12 mouse cellular contexts compared by ENCODE assay signal in genomic region chr10:59265067-59265466, GRCm38 (mm10). TPM values are rescaled to one million over a fixed set of nuclear protein-coding genes. Genes with fewer than 3 reads are reported as not detected.
DNase-seq lines count a peak whose midpoint lies in the region; ATAC-seq and TF ChIP-seq lines count a peak whose summit lies in the region.
"Had no signal": no experiment of that assay in that cellular context is flagged by ENCODE, and none has a peak within 500 bp of the region (broad histone marks: within the 10 kb centered on the region; RNA-seq: fewer than 3 reads in every experiment).

No protein-coding gene starts in this region.

- H3K4me3 ChIP-seq in heart, embryonic 15.5 days = no peak overlapping the region
- peak overlapping the region; percentile 44 for H3K4me3 ChIP-seq in bone marrow macrophage, adult 2 months (ENCODE audit: insufficient read depth, low read length)
- H3K4me3 ChIP-seq in liver, embryonic 11.5 days (ENCODE audit: low read depth, low read length) = no peak overlapping the region
- H3K4me3 ChIP-seq: myocyte had no signal

- H3K9me3 ChIP-seq in heart, embryonic 15.5 days (replicated peaks) = no peaks in the 10 kb centered on the region
- no peaks in the 10 kb centered on the region for H3K9me3 ChIP-seq in liver, embryonic 11.5 days (ENCODE audit: control insufficient read depth, low read length)

- TF ChIP-seq CTCF in bone marrow macrophage, adult 2 months (IDR thresholded peaks at IDR 0.05; ENCODE audit: low read depth, low read length) = no peak

- H3K36me3 ChIP-seq in heart, embryonic 15.5 days = no peaks in the 10 kb centered on the region
- no peaks in the 10 kb centered on the region for H3K36me3 ChIP-seq in liver, embryonic 11.5 days (ENCODE audit: control insufficient read depth, insufficient read depth, low read length)

- 32% methylated on average over 7 of the region's 7 CpGs for WGBS in heart, embryonic 15.5 days
- 32% methylated on average over 7 of the region's 7 CpGs for WGBS in liver, embryonic 11.5 days

- H3K27ac ChIP-seq in heart, embryonic 15.5 days = no peak overlapping the region
- H3K27ac ChIP-seq in bone marrow macrophage, adult 2 months (ENCODE audit: insufficient read depth, low read depth, low read length) = peak overlapping the region; percentile 95
- H3K27ac ChIP-seq in liver, embryonic 11.5 days (ENCODE audit: low read depth, low read length) = 0 out of 2 replicates have a peak overlapping the region, but pooled peaks have one; percentile 2

- H3K4me2 ChIP-seq in heart, embryonic 15.5 days = peak overlapping the region; percentile 21; the same call in 1 of the 2 replicates
- no peak overlapping the region for H3K4me2 ChIP-seq in liver, embryonic 11.5 days

- H3K9ac ChIP-seq in heart, embryonic 15.5 days = no peak overlapping the region
- no peak overlapping the region for H3K9ac ChIP-seq in liver, embryonic 11.5 days (ENCODE audit: low read depth, low read length)

- peaks cover 20% of the 10 kb centered on the region for H3K4me1 ChIP-seq in heart, embryonic 15.5 days (replicated peaks)
- peaks cover 42% of the 10 kb centered on the region for H3K4me1 ChIP-seq in bone marrow macrophage, adult 2 months (ENCODE audit: control insufficient read depth, insufficient read depth, low read length)
- H3K4me1 ChIP-seq in liver, embryonic 11.5 days (replicated peaks; ENCODE audit: control insufficient read depth, insufficient read depth, low read length) = peaks cover 14% of the 10 kb centered on the region

- H3K27me3 ChIP-seq in heart, embryonic 15.5 days = no peaks in the 10 kb centered on the region
- no peaks in the 10 kb centered on the region for H3K27me3 ChIP-seq in liver, embryonic 11.5 days (replicated peaks; ENCODE audit: control insufficient read depth, insufficient read depth, low read length)

- no peak for DNase-seq in heart, postnatal 4 days
- DNase-seq in liver, embryonic 11.5 days (ENCODE audit: low spot score) = no peak
- no peak for DNase-seq in frontal cortex, postnatal 14 days (ENCODE audit: low spot score in 2 of 2)
- no peak for DNase-seq in cerebellum, adult 18-20 months
- no peak for DNase-seq in adrenal gland, adult 8-10 months
- DNase-seq: gastrocnemius, postnatal 25 days; kidney, adult 11 months had no signal

- TF ChIP-seq POLR2A in bone marrow macrophage, adult 2 months (IDR thresholded peaks at IDR 0.05; ENCODE audit: borderline replicate concordance, low read depth, low read length) = no peak

- no peak for ATAC-seq in heart, embryonic 15.5 days (replicated peaks; ENCODE audit: insufficient number of reproducible peaks, insufficient read depth, low FRiP score, low read depth)
- peak; percentile 69 for ATAC-seq in liver, embryonic 11.5 days (replicated peaks; ENCODE audit: low FRiP score)
- ATAC-seq in megakaryocyte progenitor cell, adult 5-6 weeks (replicated peaks; ENCODE audit: poor library complexity) = peak; percentile 72
- ATAC-seq: CD4-positive, CD25-positive, alpha-beta regulatory T cell, adult 4 months had no signal

RNA-seq across cellular contexts. Expression of gene Sowahc, which starts 43.3 kb away (rescaled TPM):
- 2.5 and 3.7 TPM in 2 replicates for polyA plus RNA-seq in heart, embryonic 15.5 days (2015; fragmentation: Nextera tagmentation; extraction: Ambion mirVana)
- 1 to 10 TPM; 1.9 to 2.0 TPM for total RNA-seq in heart, postnatal 4 days (2021)
- polyA plus RNA-seq in bone marrow macrophage, adult 2 months (2012; ENCODE audit: insufficient read depth, insufficient read length, missing spikeins) = 7.8 and 8.3 TPM in 2 replicates
- polyA plus RNA-seq in liver, embryonic 11.5 days (2014; fragmentation: Nextera tagmentation; extraction: Ambion mirVana) = 3.6 and 4.5 TPM in 2 replicates
- total RNA-seq in megakaryocyte progenitor cell, adult 5-6 weeks (2015) = 10.0 and 19.3 TPM in 2 replicates
- 11.5 and 19.2 TPM in 2 replicates for total RNA-seq in megakaryocyte progenitor cell, adult 5-6 weeks (2017)
- 10 to 100 TPM; 23.1 to 42.2 (median 35.8) TPM for total RNA-seq in adrenal gland, adult 8-10 months (2022)

RNA-seq across cellular contexts. Expression of gene Sept10, which starts 43.4 kb away (rescaled TPM):
- 31.8 and 38.2 TPM in 2 replicates for polyA plus RNA-seq in heart, embryonic 15.5 days (2015; fragmentation: Nextera tagmentation; extraction: Ambion mirVana)
- total RNA-seq in heart, postnatal 4 days (2021) = 10 to 100 TPM; 45.0 to 52.0 TPM
- polyA plus RNA-seq in bone marrow macrophage, adult 2 months (2012; ENCODE audit: insufficient read depth, insufficient read length, missing spikeins) = 14.7 and 18.1 TPM in 2 replicates
- polyA plus RNA-seq in liver, embryonic 11.5 days (2014; fragmentation: Nextera tagmentation; extraction: Ambion mirVana) = 28.4 and 30.9 TPM in 2 replicates
- 2.5 and 5.6 TPM in 2 replicates for total RNA-seq in megakaryocyte progenitor cell, adult 5-6 weeks (2015)
- 10.2 and 10.6 TPM in 2 replicates for total RNA-seq in megakaryocyte progenitor cell, adult 5-6 weeks (2017)
- 10 to 100 TPM; 39.3 to 54.2 (median 49.7) TPM for total RNA-seq in adrenal gland, adult 8-10 months (2022)

RNA-seq across cellular contexts. Expression of gene P4ha1, which starts 58.0 kb away (rescaled TPM):
- polyA plus RNA-seq in heart, embryonic 15.5 days (2015; fragmentation: Nextera tagmentation; extraction: Ambion mirVana) = 51.2 and 54.3 TPM in 2 replicates
- total RNA-seq in heart, postnatal 4 days (2021) = 10 to 100 TPM; 21.2 to 25.3 TPM
- polyA plus RNA-seq in bone marrow macrophage, adult 2 months (2012; ENCODE audit: insufficient read depth, insufficient read length, missing spikeins) = 58.7 and 59.2 TPM in 2 replicates
- 60.6 and 61.1 TPM in 2 replicates for polyA plus RNA-seq in liver, embryonic 11.5 days (2014; fragmentation: Nextera tagmentation; extraction: Ambion mirVana)
- total RNA-seq in megakaryocyte progenitor cell, adult 5-6 weeks (2015) = 17.4 and 20.1 TPM in 2 replicates
- total RNA-seq in megakaryocyte progenitor cell, adult 5-6 weeks (2017) = 39.4 and 41.8 TPM in 2 replicates
- total RNA-seq in adrenal gland, adult 8-10 months (2022) = 10 to 100 TPM; 32.5 to 73.9 (median 37.1) TPM
